Mouse (Mus musculus) kidney, postnatal 0 days (tissue): ENCODE data around the gene Mycbpap. TPM values are rescaled to one million over a fixed set of nuclear protein-coding genes. Genes with fewer than 3 reads are reported as not detected.

Experiments
- ATAC-seq: fragments of 200-750 bp; cut with Nextera tagmentation; replicated peaks from 2 replicates; pipeline ENCODE4 v1.8.0; 2017; ENCODE audit warnings: low read depth, moderate number of reproducible peaks, moderate TSS enrichment, moderate library complexity; ENCODE audit not compliant: low FRiP score
- DNase-seq: peaks from one replicate; pipeline ENCODE4 v3.0.0-alpha.2; 2016; ENCODE audit warnings: low spot score
- H3K27ac ChIP-seq: fragments of 300-500 bp; sonication (generic); 2 replicates; pipeline ENCODE4 v1.5.1; 2014; ENCODE audit warnings: mild to moderate bottlenecking
- H3K27me3 ChIP-seq: fragments of 300-500 bp; sonication (generic); 2 replicates; pipeline ENCODE4 v1.6.1; 2014; ENCODE audit warnings: low read length, mixed read lengths; ENCODE audit not compliant: insufficient read depth
- H3K36me3 ChIP-seq: fragments of 300-500 bp; sonication (generic); 2 replicates; pipeline ENCODE4 v1.6.1; 2014; ENCODE audit warnings: low read length, mixed read lengths; ENCODE audit not compliant: insufficient read depth
- H3K4me1 ChIP-seq: fragments of 300-500 bp; sonication (generic); replicated peaks from 2 replicates; pipeline ENCODE4 v1.6.1; 2014; ENCODE audit warnings: antibody characterized with exemption, low read length, mixed read lengths; ENCODE audit not compliant: insufficient read depth
- H3K4me2 ChIP-seq: fragments of 300-500 bp; sonication (generic); 2 replicates; pipeline ENCODE4 v1.6.1; 2014; ENCODE audit warnings: mild to moderate bottlenecking, low read length, moderate library complexity, mixed read lengths
- H3K4me3 ChIP-seq: fragments of 300-500 bp; sonication (generic); replicated peaks from 2 replicates; pipeline ENCODE4 v1.5.1; 2014; ENCODE audit warnings: low read depth, low read length
- H3K9ac ChIP-seq: fragments of 300-500 bp; sonication (generic); 2 replicates; pipeline ENCODE4 v1.6.1; 2014; ENCODE audit warnings: low read depth, low read length
- H3K9me3 ChIP-seq: fragments of 300-500 bp; sonication (generic); replicated peaks from 2 replicates; pipeline ENCODE4 v1.6.1; 2016; ENCODE audit warnings: low read length, inconsistent platforms, mixed read lengths
- CTCF ChIP-seq: IDR thresholded peaks from 2 replicates; pipeline ENCODE4 v1.5.1; 2016; ENCODE audit warnings: antibody characterized with exemption, low read depth, mild to moderate bottlenecking, moderate library complexity
- WGBS: fragments of 180-500 bp; shearing (Covaris S2); extraction: QIAGEN DNeasy Blood & Tissue Kit; methylation state at CpG from one replicate; pipeline ENCODE4 v1.1.7; 2014; 5-methylcytosine and 5-hydroxymethylcytosine counted together
- polyA plus RNA-seq: library from polyadenylated mRNA; unstranded; fragments of >200 nt; fragmentation: Nextera tagmentation; extraction: Ambion mirVana; gene quantifications from 2 replicates; pipeline ENCODE4 v1.2.1, GENCODE M21; 2015

The Mycbpap gene
- polyA plus RNA-seq, 1 experiment from 2014 or later, result 3.2 TPM

DNA sequence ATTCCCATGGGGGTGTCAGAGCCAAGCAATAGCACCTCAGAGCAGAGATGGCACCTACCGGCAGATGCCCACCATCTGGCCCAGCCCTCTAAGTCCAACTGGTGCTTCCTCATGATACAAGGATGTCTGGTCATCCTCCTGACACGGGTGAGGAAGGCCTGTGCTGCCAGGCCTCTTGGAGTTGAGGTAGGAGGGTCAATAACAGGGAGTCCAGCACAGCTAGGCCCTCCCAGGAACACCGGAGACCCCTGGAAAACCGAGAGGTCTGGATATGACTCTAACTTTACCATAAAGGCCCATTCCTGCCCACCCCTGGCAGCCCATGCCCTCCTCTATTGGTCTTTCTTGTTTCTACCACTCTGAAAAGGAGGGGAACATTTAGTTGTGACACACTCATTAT lies 20.9 kb upstream of the Mycbpap start:
- H3K4me2 ChIP-seq, result no peak overlapping the region
- H3K36me3 ChIP-seq, result no peaks in the 10 kb centered on the region
- 86% methylated on average over 4 of the region's 4 CpGs for WGBS
- H3K4me3 ChIP-seq, result no peak overlapping the region
- H3K27ac ChIP-seq, result no peak overlapping the region
- H3K27me3 ChIP-seq, result no peaks in the 10 kb centered on the region
- no peaks in the 10 kb centered on the region for H3K4me1 ChIP-seq
- no peak for DNase-seq
- ATAC-seq, result no peak
- no peaks in the 10 kb centered on the region for H3K9me3 ChIP-seq
- no peak overlapping the region for H3K9ac ChIP-seq
- TF ChIP-seq CTCF, result no peak

DNA sequence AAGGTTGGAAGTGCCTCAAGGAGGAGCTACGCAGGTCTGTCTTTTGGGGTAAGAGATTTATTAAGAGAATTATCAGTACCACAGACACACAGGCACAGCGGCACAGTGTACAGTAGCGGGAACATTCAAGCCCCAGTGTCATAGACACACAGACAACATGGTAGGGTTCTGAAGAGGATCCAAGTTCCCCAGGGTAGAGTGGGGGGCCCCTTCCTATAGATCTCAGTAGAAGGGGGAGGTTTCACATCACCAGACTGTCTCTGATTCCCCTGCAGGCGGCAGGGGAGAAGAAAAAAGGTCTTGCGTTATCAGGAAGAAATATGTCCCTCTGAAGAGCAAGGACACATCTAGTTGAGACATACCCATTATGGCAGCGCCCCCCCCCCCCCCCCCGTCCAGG lies 18.2 kb upstream of the Mycbpap start:
- Histone ChIP-seq H3K36me3 (no peaks in the 10 kb centered on the region), H3K27ac (no peak overlapping the region), H3K9ac (no peak overlapping the region), H3K4me2 (no peak overlapping the region), H3K27me3 (no peaks in the 10 kb centered on the region), H3K4me1 (no peaks in the 10 kb centered on the region), H3K9me3 (no peaks in the 10 kb centered on the region), H3K4me3 (no peak overlapping the region)
- TF ChIP-seq CTCF, result no peak
- ATAC-seq, result no peak
- no peak for DNase-seq
- 79% methylated on average over 7 of the region's 7 CpGs for WGBS

DNA sequence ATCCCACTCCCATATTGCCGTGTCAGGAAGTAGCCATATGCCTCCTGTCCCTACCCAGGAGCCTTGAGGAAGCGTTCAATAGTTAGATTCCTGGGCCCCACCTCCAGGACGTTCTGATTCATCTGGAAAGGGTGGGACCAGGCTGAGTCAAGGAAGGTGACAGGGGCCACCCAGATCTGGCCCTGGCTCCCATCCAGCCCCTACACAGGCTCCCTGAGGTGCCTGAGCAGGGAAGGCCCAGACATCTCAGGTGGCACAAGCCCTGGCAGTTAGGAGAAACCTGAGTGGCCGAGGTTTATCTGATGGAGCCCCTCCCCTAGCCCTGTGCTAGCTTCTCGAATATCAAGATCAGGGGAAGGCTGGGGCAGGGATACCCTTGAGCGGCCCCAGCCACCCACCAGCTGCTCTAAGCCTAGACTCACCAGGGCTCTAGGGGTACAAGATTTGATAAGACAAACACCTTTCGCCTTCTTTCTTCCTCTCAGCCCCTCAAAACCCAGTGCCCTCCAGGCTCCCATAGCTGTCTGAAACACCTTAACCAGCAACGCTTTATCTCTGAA lies 17.3 kb upstream of the Mycbpap start:
- Histone ChIP-seq H3K36me3 (no peaks in the 10 kb centered on the region), H3K9me3 (no peaks in the 10 kb centered on the region), H3K27ac (no peak overlapping the region), H3K9ac (no peak overlapping the region), H3K4me2 (no peak overlapping the region), H3K27me3 (no peaks in the 10 kb centered on the region), H3K4me3 (no peak overlapping the region), H3K4me1 (no peaks in the 10 kb centered on the region)
- DNase-seq (no peak), ATAC-seq (0 out of 2 replicates have a peak, but pooled peaks have one; percentile 47)
- TF ChIP-seq CTCF, result no peak
- WGBS, result 51% methylated on average over 8 of the region's 8 CpGs

DNA sequence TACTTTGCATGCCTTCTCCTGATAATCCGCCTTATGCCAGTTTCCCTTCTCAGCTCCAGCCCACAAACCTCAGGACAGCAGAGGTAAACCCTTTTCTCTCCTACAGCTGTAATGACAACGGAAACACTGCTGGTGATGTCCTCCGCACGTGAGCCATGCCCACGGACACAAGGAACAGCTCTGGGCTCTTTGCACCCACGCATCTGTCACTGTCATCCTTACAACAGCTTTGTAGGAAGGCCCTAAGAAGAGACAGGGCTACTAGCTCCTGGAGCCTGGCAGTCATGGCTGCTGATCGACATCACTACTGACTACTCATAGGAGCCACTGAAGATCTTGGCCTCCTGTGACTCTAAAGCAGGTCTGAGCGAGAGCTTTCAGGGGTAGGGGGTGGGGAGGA lies 11.6 kb upstream of the Mycbpap start:
- no peaks in the 10 kb centered on the region for H3K27me3 ChIP-seq
- ATAC-seq, result no peak
- 78% methylated on average over 8 of the region's 8 CpGs for WGBS
- no peaks in the 10 kb centered on the region for H3K9me3 ChIP-seq
- H3K27ac ChIP-seq, result no peak overlapping the region
- no peak for TF ChIP-seq CTCF
- no peak for DNase-seq
- no peak overlapping the region for H3K4me3 ChIP-seq
- H3K4me2 ChIP-seq, result no peak overlapping the region
- H3K4me1 ChIP-seq, result no peaks in the 10 kb centered on the region
- H3K36me3 ChIP-seq, result no peaks in the 10 kb centered on the region
- no peak overlapping the region for H3K9ac ChIP-seq

DNA sequence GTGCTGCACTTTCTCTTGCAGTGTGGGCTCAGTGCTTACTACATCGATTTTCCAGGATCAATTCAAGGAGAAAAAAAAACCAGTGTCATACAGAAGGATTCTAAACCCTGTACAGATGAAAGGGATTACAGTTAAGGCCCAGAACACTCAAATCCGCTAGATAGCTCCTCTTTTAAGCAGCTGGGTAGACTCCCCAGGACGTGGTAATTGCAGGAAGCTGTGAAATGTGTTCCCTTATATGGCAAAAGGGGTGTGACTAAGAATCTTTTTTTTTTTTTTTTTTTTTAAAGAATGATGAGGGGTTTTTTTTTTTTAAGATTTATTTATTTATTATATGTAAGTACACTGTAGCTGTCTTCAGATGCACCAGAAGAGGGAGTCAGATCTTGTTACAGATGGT lies 7.3 kb upstream of the Mycbpap start:
- Histone ChIP-seq H3K4me2 (no peak overlapping the region), H3K9ac (no peak overlapping the region), H3K4me3 (no peak overlapping the region), H3K27ac (no peak overlapping the region), H3K9me3 (no peaks in the 10 kb centered on the region), H3K4me1 (no peaks in the 10 kb centered on the region), H3K27me3 (no peaks in the 10 kb centered on the region), H3K36me3 (no peaks in the 10 kb centered on the region)
- 52% methylated on average over 3 of the region's 3 CpGs for WGBS
- no peak for TF ChIP-seq CTCF
- DNase-seq (peak; percentile 51), ATAC-seq (no peak)

DNA sequence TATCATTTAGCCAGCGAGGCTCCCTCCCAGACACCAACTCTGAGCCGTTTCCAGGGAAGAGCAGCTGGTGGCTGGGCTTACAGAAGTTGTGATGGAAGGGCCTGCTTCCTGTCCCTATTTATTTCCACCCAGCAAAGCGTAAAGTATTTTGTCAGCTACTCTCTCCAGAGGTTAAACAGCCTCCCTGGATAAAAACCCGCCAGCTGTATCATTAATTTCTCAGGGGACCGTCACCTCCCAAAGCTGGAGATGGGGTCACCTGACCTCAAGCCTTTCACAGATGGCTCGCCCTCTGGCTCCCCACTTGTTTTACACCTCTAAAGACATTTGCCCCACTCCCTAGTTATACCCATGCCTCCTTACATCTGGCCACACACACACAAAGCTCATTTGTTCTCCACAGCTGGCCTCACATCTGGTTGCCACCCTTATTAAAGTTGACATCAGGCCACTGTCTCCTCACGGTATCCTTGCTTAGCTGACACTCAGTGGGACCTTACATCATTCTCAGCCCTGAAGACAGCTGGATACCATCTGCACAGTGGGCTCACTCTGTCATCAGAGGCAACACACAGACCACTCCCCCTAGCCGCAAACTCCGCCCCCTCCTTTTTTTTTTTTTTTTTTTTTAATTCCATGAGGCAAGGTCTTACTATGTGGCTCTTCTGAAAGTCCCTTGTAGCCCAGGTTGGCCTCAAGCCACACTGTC lies 4.8 kb upstream of the Mycbpap start:
- Histone ChIP-seq H3K36me3 (no peaks in the 10 kb centered on the region), H3K4me1 (peaks cover 10% of the 10 kb centered on the region; the same call in 1 of the 2 replicates), H3K27ac (peak overlapping the region; percentile 40), H3K27me3 (no peaks in the 10 kb centered on the region), H3K4me2 (no peak overlapping the region), H3K9me3 (no peaks in the 10 kb centered on the region), H3K4me3 (no peak overlapping the region), H3K9ac (no peak overlapping the region)
- no peak for TF ChIP-seq CTCF
- 33% methylated on average over 9 of the region's 9 CpGs for WGBS
- ATAC-seq, result peak; percentile 79
- peak; percentile 81 for DNase-seq
